ENCODE assay signal across 18 mouse cellular contexts in the genomic region with DNA sequence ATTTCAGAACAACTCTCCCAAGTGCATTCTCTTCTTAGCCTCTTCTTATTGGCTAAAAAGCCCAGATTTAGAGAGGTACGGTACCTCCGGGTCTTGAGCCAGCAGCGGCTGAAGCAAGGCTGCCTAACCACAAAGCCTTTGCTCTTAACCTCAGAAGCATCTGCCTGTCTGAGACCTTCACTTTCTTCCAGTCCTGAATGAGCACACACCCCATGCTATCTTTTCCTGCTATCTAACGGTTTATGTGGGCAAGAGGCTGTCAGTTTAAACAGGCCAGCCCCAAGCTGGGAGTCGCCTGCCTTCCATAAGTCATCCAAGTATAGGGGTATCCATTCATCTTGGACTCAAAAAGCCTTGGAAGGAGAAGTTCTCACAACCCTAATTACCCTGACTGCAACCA. TPM values are rescaled to one million over a fixed set of nuclear protein-coding genes. Genes with fewer than 3 reads are reported as not detected.
DNase-seq lines count a peak whose midpoint lies in the region; ATAC-seq lines count a peak whose summit lies in the region.
"Had no signal": no experiment of that assay in that cellular context is flagged by ENCODE, and none has a peak within 500 bp of the region (broad histone marks: within the 10 kb centered on the region; RNA-seq: fewer than 3 reads in every experiment).

No protein-coding gene starts in this region.

- H3K9me3 ChIP-seq in embryonic facial prominence, embryonic 10.5 days: no peaks in the 10 kb centered on the region
- no peaks in the 10 kb centered on the region for H3K9me3 ChIP-seq in liver, embryonic 16.5 days (replicated peaks; ENCODE audit: control insufficient read depth, low read length)
- no peaks in the 10 kb centered on the region for H3K9me3 ChIP-seq in midbrain, embryonic 14.5 days (ENCODE audit: control insufficient read depth, low read length)
- H3K9me3 ChIP-seq: hindbrain, embryonic 10.5 days; limb, embryonic 13.5 days had no signal

- H3K4me2 ChIP-seq in liver, embryonic 16.5 days (ENCODE audit: low read depth, low read length): peak overlapping the region; percentile 22; the same call in 1 of the 2 replicates
- H3K4me2 ChIP-seq in midbrain, embryonic 14.5 days (ENCODE audit: low read length): no peak overlapping the region
- H3K4me2 ChIP-seq: limb, embryonic 13.5 days had no signal

- H3K4me3 ChIP-seq in embryonic facial prominence, embryonic 10.5 days: no peak overlapping the region
- no peak overlapping the region for H3K4me3 ChIP-seq in liver, embryonic 16.5 days (ENCODE audit: low read depth, low read length)
- H3K4me3 ChIP-seq in midbrain, embryonic 14.5 days (replicated peaks; ENCODE audit: low read depth, low read length): no peak overlapping the region
- H3K4me3 ChIP-seq: gastrocnemius, adult 2 months; hindbrain, embryonic 10.5 days; limb, embryonic 13.5 days had no signal

- ATAC-seq in CD4-positive, CD25-positive, alpha-beta regulatory T cell, adult 4 months: no peak
- no peak for ATAC-seq in liver, embryonic 16.5 days (ENCODE audit: low read depth)
- ATAC-seq in midbrain, embryonic 14.5 days (ENCODE audit: low FRiP score, low TSS enrichment): no peak
- ATAC-seq: forebrain, postnatal 0 days; lung, postnatal 0 days had no signal

- 87% methylated on average over 5 of the region's 5 CpGs for WGBS in embryonic facial prominence, embryonic 10.5 days
- WGBS in liver, embryonic 16.5 days (ENCODE audit: insufficient replicate concordance): 16% methylated on average over 5 of the region's 5 CpGs
- WGBS in midbrain, embryonic 14.5 days: 90% methylated on average over 5 of the region's 5 CpGs

- H3K27me3 ChIP-seq in embryonic facial prominence, embryonic 10.5 days (replicated peaks; ENCODE audit: low read depth, poor library complexity, severe bottlenecking): peaks cover 17% of the 10 kb centered on the region
- no peaks in the 10 kb centered on the region for H3K27me3 ChIP-seq in liver, embryonic 16.5 days (ENCODE audit: control insufficient read depth, insufficient read depth, low read depth, low read length)
- H3K27me3 ChIP-seq in midbrain, embryonic 14.5 days (ENCODE audit: control insufficient read depth, insufficient read depth, low read length): peaks cover 30% of the 10 kb centered on the region
- H3K27me3 ChIP-seq: limb, embryonic 13.5 days had no signal

- H3K27ac ChIP-seq in embryonic facial prominence, embryonic 10.5 days (replicated peaks): peak overlapping the region; percentile 14; the same call in 1 of the 2 replicates
- peak overlapping the region; percentile 54; the same call in 1 of the 2 replicates for H3K27ac ChIP-seq in liver, embryonic 16.5 days (ENCODE audit: low read length)
- no peak overlapping the region for H3K27ac ChIP-seq in midbrain, embryonic 14.5 days (replicated peaks; ENCODE audit: low read depth, low read length)
- H3K27ac ChIP-seq: gastrocnemius, adult 2 months; hindbrain, embryonic 10.5 days; limb, embryonic 13.5 days had no signal

- DNase-seq in CD4-positive, CD25-positive, alpha-beta regulatory T cell, adult 2 months (ENCODE audit: low read depth, low spot score): peak; percentile 10
- no peak for DNase-seq in embryonic facial prominence, embryonic 10.5 days (ENCODE audit: low spot score)
- peak; percentile 21 for DNase-seq in thymus, postnatal 14 days
- no peak for DNase-seq in left cerebral cortex, adult 11 months (ENCODE audit: low spot score)
- no peak for DNase-seq in ovary, postnatal 36 days (ENCODE audit: low spot score)
- no peak for DNase-seq in midbrain, embryonic 14.5 days
- DNase-seq: cerebellum, postnatal 14 days; forebrain, postnatal 0 days; gastrocnemius, adult 2 months; heart, adult 18-20 months; kidney, adult 2 months; kidney, postnatal 25 days; retina, postnatal 1 day had no signal

- no peak overlapping the region for H3K9ac ChIP-seq in liver, embryonic 16.5 days (ENCODE audit: low read depth, low read length)
- H3K9ac ChIP-seq in midbrain, embryonic 14.5 days (replicated peaks; ENCODE audit: low read length): no peak overlapping the region
- H3K9ac ChIP-seq: forebrain, postnatal 0 days; limb, embryonic 13.5 days had no signal

- H3K4me1 ChIP-seq in embryonic facial prominence, embryonic 10.5 days: peaks cover 71% of the 10 kb centered on the region
- H3K4me1 ChIP-seq in liver, embryonic 16.5 days (ENCODE audit: control insufficient read depth, low read depth, low read length): peaks cover 72% of the 10 kb centered on the region
- peaks cover 12% of the 10 kb centered on the region; the same call in 1 of the 2 replicates for H3K4me1 ChIP-seq in midbrain, embryonic 14.5 days (ENCODE audit: control insufficient read depth, insufficient read depth, low read length)

- H3K36me3 ChIP-seq in embryonic facial prominence, embryonic 10.5 days (replicated peaks): no peaks in the 10 kb centered on the region
- H3K36me3 ChIP-seq in liver, embryonic 16.5 days (ENCODE audit: control insufficient read depth, insufficient read depth): no peaks in the 10 kb centered on the region
- H3K36me3 ChIP-seq in midbrain, embryonic 14.5 days (ENCODE audit: control insufficient read depth, insufficient read depth, low read length): no peaks in the 10 kb centered on the region
- H3K36me3 ChIP-seq: hindbrain, embryonic 10.5 days; limb, embryonic 13.5 days had no signal

RNA-seq across cellular contexts. Expression of gene Oaf, which starts 2.7 kb away (rescaled TPM):
- under 1 TPM in 1 of 2 experiments, not detected in 1; 0.12 TPM for polyA plus RNA-seq in CD4-positive, CD25-positive, alpha-beta regulatory T cell, adult 4 months (2017; shearing (Covaris generic))
- 55.2 and 57.0 TPM in 2 replicates for polyA plus RNA-seq in embryonic facial prominence, embryonic 10.5 days (2016; fragmentation: Nextera tagmentation; extraction: Ambion mirVana)
- 24.4 and 29.0 TPM in 2 replicates for polyA plus RNA-seq in liver, embryonic 16.5 days (2015; fragmentation: Nextera tagmentation; extraction: Ambion mirVana)
- 2.3 and 7.9 TPM in 2 replicates for polyA plus RNA-seq in midbrain, embryonic 14.5 days (2014; fragmentation: Nextera tagmentation; extraction: Ambion mirVana)

RNA-seq across cellular contexts. Expression of gene Pou2f3, which starts 32.3 kb away (rescaled TPM):
- polyA plus RNA-seq in CD4-positive, CD25-positive, alpha-beta regulatory T cell, adult 4 months (2017; shearing (Covaris generic)): not detected
- polyA plus RNA-seq in embryonic facial prominence, embryonic 10.5 days (2016; fragmentation: Nextera tagmentation; extraction: Ambion mirVana): not detected in 2 replicates
- 0.07 TPM in 1 of 2 replicates, not detected in the other for polyA plus RNA-seq in liver, embryonic 16.5 days (2015; fragmentation: Nextera tagmentation; extraction: Ambion mirVana)
- polyA plus RNA-seq in midbrain, embryonic 14.5 days (2014; fragmentation: Nextera tagmentation; extraction: Ambion mirVana): 0.08 TPM in 1 of 2 replicates, not detected in the other
- polyA plus RNA-seq: forebrain, postnatal 0 days had no signal

Comparison
In these comparisons a context has a peak if more than half of its experiments do, and no peak if none do; other contexts are left out.
1. DNase-seq: peak in CD4-positive, CD25-positive, alpha-beta regulatory T cell, adult 2 months (single experiment) and thymus, postnatal 14 days (single experiment); none in embryonic facial prominence, embryonic 10.5 days (single experiment), left cerebral cortex, adult 11 months (single experiment), ovary, postnatal 36 days (single experiment) and midbrain, embryonic 14.5 days (single experiment).